Mouse (Mus musculus) frontal cortex, postnatal 14 days (tissue): ENCODE results near the gene Nos3.

Source experiments
- DNase-seq, 2 experiments: peaks; one replicate each; pipeline ENCODE4 v3.0.0; 2022; ENCODE audit warnings: low spot score in 2 of 2

Gene Nos3

GRCm38 (mm10) chr5:24364508-24364907, at the start of gene Nos3:
Gene Nos3, plus strand, starts transcription at chr5:24364810.
- DNase-seq: no peak

- DNase-seq: no peak
These were observed 44.7 kb upstream of the Nos3 start for GRCm38 (mm10) chr5:24319776-24320466.

GRCm38 (mm10) chr5:24320467-24320813, 44.2 kb upstream of the Nos3 start:
- no peak for DNase-seq

- no peak for DNase-seq
These were observed 43.7 kb upstream of the Nos3 start for GRCm38 (mm10) chr5:24320894-24321293.

GRCm38 (mm10) chr5:24321711-24322682, 42.6 kb upstream of the Nos3 start:
- no peak for DNase-seq

GRCm38 (mm10) chr5:24325251-24325650, 39.4 kb upstream of the Nos3 start:
- DNase-seq: no peak

- no peak for DNase-seq
These were observed 38.3 kb upstream of the Nos3 start for GRCm38 (mm10) chr5:24326166-24326841.

- peak in 1 of 2 experiments; percentile 4 for DNase-seq
These were observed 37.7 kb upstream of the Nos3 start for GRCm38 (mm10) chr5:24326842-24327417.

- no peak for DNase-seq
These were observed 35.8 kb upstream of the Nos3 start for GRCm38 (mm10) chr5:24328813-24329211.

GRCm38 (mm10) chr5:24329212-24329964, 35.2 kb upstream of the Nos3 start:
- peak in 1 of 2 experiments; percentile 5 for DNase-seq

- DNase-seq: peak in 1 of 2 experiments; percentile 8
These were observed 34.7 kb upstream of the Nos3 start for GRCm38 (mm10) chr5:24329965-24330298.

- no peak for DNase-seq
These were observed 32.2 kb upstream of the Nos3 start for GRCm38 (mm10) chr5:24332401-24332800.

GRCm38 (mm10) chr5:24334749-24335148, 29.9 kb upstream of the Nos3 start:
- no peak for DNase-seq

- DNase-seq: no peak
These were observed 28.6 kb upstream of the Nos3 start for GRCm38 (mm10) chr5:24335888-24336511.

GRCm38 (mm10) chr5:24337366-24337765, 27.2 kb upstream of the Nos3 start:
- DNase-seq: no peak

GRCm38 (mm10) chr5:24337821-24338220, 26.8 kb upstream of the Nos3 start:
- DNase-seq: no peak

GRCm38 (mm10) chr5:24342205-24342963, 22.2 kb upstream of the Nos3 start:
- DNase-seq: no peak

GRCm38 (mm10) chr5:24342966-24343365, 21.6 kb upstream of the Nos3 start:
- no peak for DNase-seq

GRCm38 (mm10) chr5:24343379-24343778, 21.2 kb upstream of the Nos3 start:
- no peak for DNase-seq

GRCm38 (mm10) chr5:24343977-24344436, 20.6 kb upstream of the Nos3 start:
- no peak for DNase-seq
